Mouse (Mus musculus) hindbrain, embryonic 10.5 days (tissue): ENCODE data around the gene Bricd5. TPM values are rescaled to one million over a fixed set of nuclear protein-coding genes. Genes with fewer than 3 reads are reported as not detected.
"Not testable (repeated sequence)": the region's sequence is repeated elsewhere in the genome, so short reads cannot be mapped to it uniquely, and the experiment has no call there.

Experiments
- DNase-seq: peaks from one replicate; pipeline ENCODE4 v3.0.0-alpha.2; 2017; ENCODE audit warnings: low spot score
- H3K27ac ChIP-seq: fragments of 300-500 bp; sonication (generic); 2 replicates; pipeline ENCODE4 v1.5.1; 2016; ENCODE audit warnings: mild to moderate bottlenecking, moderate library complexity
- H3K27me3 ChIP-seq: fragments of 300-500 bp; sonication (generic); 2 replicates; pipeline ENCODE4 v1.6.1; 2016; ENCODE audit warnings: mild to moderate bottlenecking; ENCODE audit not compliant: poor library complexity, insufficient read depth, severe bottlenecking
- H3K36me3 ChIP-seq: fragments of 300-500 bp; sonication (generic); 2 replicates; pipeline ENCODE4 v1.6.1; 2016; ENCODE audit warnings: mild to moderate bottlenecking, moderate library complexity
- H3K4me1 ChIP-seq: fragments of 300-500 bp; sonication (generic); replicated peaks from 2 replicates; pipeline ENCODE4 v1.6.1; 2016; ENCODE audit warnings: mild to moderate bottlenecking
- H3K4me3 ChIP-seq: fragments of 300-500 bp; sonication (generic); 2 replicates; pipeline ENCODE4 v1.5.1; 2016; ENCODE audit warnings: mild to moderate bottlenecking, moderate library complexity
- H3K9me3 ChIP-seq: fragments of 300-500 bp; sonication (generic); 2 replicates; pipeline ENCODE4 v1.6.1; 2016; ENCODE audit warnings: mild to moderate bottlenecking, moderate library complexity
- WGBS: fragments of 180-500 bp; shearing (Covaris S2); methylation state at CpG from one replicate; pipeline ENCODE4 v1.1.7; 2016; 5-methylcytosine and 5-hydroxymethylcytosine counted together
- polyA plus RNA-seq: library from polyadenylated mRNA; unstranded; fragments of >200 nt; fragmentation: Nextera tagmentation; extraction: Ambion mirVana; gene quantifications from 2 replicates; pipeline ENCODE4 v1.2.1, GENCODE M21; 2016

The Bricd5 gene
- 0.61 and 2.5 TPM in 2 replicates for polyA plus RNA-seq

- H3K27ac ChIP-seq = peak within 1 kb of the TSS; percentile 66
- DNase-seq = peak; percentile 17
- 78% methylated on average over 6 of the region's 6 CpGs for WGBS
- H3K4me3 ChIP-seq = peak within 1 kb of the TSS; percentile 96
- H3K4me1 ChIP-seq = peaks cover 50% of the 10 kb centered on the region
- no peaks in the 10 kb centered on the region for H3K27me3 ChIP-seq
- H3K9me3 ChIP-seq = no peaks in the 10 kb centered on the region
- H3K36me3 ChIP-seq = peaks cover 59% of the 10 kb centered on the region
These were observed at the start of gene Bricd5 for GRCm38 (mm10) chr17:24473612-24474275. Gene Bricd5 (plus strand): TSS chr17:24473884.

- H3K36me3 ChIP-seq = peaks cover 69% of the 10 kb centered on the region
- H3K27ac ChIP-seq = no peak overlapping the region
- H3K4me3 ChIP-seq = no peak overlapping the region
- H3K4me1 ChIP-seq = peaks cover 16% of the 10 kb centered on the region
- WGBS = 92% methylated on average over 5 of the region's 5 CpGs
- DNase-seq = no peak
- no peaks in the 10 kb centered on the region for H3K9me3 ChIP-seq
- no peaks in the 10 kb centered on the region for H3K27me3 ChIP-seq
These were observed 49.2 kb upstream of the Bricd5 start for GRCm38 (mm10) chr17:24424489-24424888.

DNA sequence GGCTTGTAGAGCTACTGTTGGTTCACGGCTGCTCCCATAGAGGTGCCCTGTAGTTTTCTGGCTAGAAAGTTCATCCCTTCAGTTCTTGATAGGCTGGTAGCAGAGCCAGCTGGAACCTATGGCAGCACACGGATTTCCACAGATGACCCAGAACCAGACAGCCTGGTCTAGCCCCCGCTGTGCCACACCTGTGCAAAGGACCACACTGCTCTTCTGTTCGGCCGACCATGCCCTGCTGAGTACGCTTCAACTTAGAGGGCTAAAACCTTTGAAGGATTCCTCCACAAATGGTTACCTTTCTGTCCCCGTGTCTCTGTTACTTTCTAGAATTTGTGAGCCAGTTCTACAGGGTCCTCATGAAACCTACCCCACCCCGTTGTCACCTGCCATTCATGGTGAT is 48.4 kb upstream of the Bricd5 start:
- peaks cover 16% of the 10 kb centered on the region for H3K4me1 ChIP-seq
- not testable (repeated sequence) for H3K27ac ChIP-seq, DNase-seq, H3K4me3 ChIP-seq, H3K27me3 ChIP-seq, H3K9me3 ChIP-seq
- peaks cover 65% of the 10 kb centered on the region for H3K36me3 ChIP-seq
- WGBS = 92% methylated on average over 6 of the region's 8 CpGs

GRCm38 (mm10) chr17:24425905-24426304 is 47.8 kb upstream of the Bricd5 start:
- no peaks in the 10 kb centered on the region for H3K27me3 ChIP-seq
- H3K36me3 ChIP-seq = peaks cover 65% of the 10 kb centered on the region
- DNase-seq = no peak
- H3K4me3 ChIP-seq = 0 out of 2 replicates have a peak overlapping the region, but pooled peaks have one; percentile 77
- WGBS = 89% methylated on average over 7 of the region's 7 CpGs
- no peak overlapping the region for H3K27ac ChIP-seq
- peaks cover 16% of the 10 kb centered on the region for H3K4me1 ChIP-seq
- no peaks in the 10 kb centered on the region for H3K9me3 ChIP-seq

DNA sequence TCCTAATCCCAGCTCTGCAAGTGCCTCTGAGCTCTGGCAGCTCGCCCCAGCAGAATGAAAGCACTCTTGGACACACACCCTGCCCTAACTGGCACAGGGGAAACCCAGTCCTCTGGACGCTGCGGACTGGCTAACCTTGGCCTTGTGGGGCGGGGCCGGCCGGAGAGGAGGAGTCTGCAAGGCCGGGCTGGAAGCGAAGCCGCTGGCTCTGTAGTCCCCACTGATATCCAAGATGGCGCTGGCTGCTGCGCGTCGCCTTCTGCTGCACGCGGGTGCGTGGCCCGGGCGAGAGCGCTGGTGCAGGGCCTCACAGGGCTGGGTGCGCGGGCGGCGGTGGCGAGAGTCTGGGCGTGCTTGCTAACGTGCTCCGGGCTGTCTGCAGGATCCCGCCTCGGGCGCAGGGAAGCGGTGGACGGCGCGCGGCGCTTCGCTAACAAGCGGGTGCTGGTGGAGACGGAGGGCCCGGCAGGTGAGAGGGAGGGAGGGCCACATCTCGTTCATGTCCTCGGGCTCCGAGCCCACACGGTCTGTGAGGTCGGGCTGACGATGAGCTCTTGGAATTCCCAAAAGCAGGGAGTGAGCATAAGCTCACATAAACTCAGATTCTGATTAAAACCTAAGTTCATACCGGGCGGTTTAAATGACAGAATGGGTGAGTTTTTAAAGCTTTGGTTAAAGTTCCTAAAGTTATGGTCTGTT is 47.1 kb upstream of the Bricd5 start, which contains the start of gene Eci1:
TSS of gene Eci1 (plus strand) at position 171 of the 699 bp plus-strand sequence.
- peak; percentile 95 for DNase-seq
- H3K27ac ChIP-seq = peak within 1 kb of the TSS; percentile 96
- H3K27me3 ChIP-seq = no peaks in the 10 kb centered on the region
- H3K4me1 ChIP-seq = peaks cover 16% of the 10 kb centered on the region
- no peaks in the 10 kb centered on the region for H3K9me3 ChIP-seq
- H3K4me3 ChIP-seq = peak within 1 kb of the TSS; percentile 77
- WGBS = under 1% methylated on average over 48 of the region's 48 CpGs
- peaks cover 60% of the 10 kb centered on the region for H3K36me3 ChIP-seq

GRCm38 (mm10) chr17:24427170-24427557 is 46.5 kb upstream of the Bricd5 start:
- no peaks in the 10 kb centered on the region for H3K9me3 ChIP-seq
- peak overlapping the region; percentile 77 for H3K4me3 ChIP-seq
- peak overlapping the region; percentile 96 for H3K27ac ChIP-seq
- peaks cover 16% of the 10 kb centered on the region for H3K4me1 ChIP-seq
- WGBS = 8% methylated on average over 8 of the region's 8 CpGs
- DNase-seq = peak; percentile 25
- no peaks in the 10 kb centered on the region for H3K27me3 ChIP-seq
- peaks cover 57% of the 10 kb centered on the region for H3K36me3 ChIP-seq

- H3K4me1 ChIP-seq = peaks cover 16% of the 10 kb centered on the region
- H3K27me3 ChIP-seq = no peaks in the 10 kb centered on the region
- 89% methylated on average over 14 of the region's 14 CpGs for WGBS
- no peak for DNase-seq
- H3K27ac ChIP-seq = no peak overlapping the region
- no peaks in the 10 kb centered on the region for H3K9me3 ChIP-seq
- peaks cover 53% of the 10 kb centered on the region for H3K36me3 ChIP-seq
- H3K4me3 ChIP-seq = no peak overlapping the region
These were observed 44.3 kb upstream of the Bricd5 start for GRCm38 (mm10) chr17:24429201-24429983.

GRCm38 (mm10) chr17:24437016-24437415 is 36.7 kb upstream of the Bricd5 start:
- no peak overlapping the region for H3K27ac ChIP-seq
- no peaks in the 10 kb centered on the region for H3K27me3 ChIP-seq
- peaks cover 94% of the 10 kb centered on the region for H3K36me3 ChIP-seq
- no peak overlapping the region for H3K4me3 ChIP-seq
- H3K9me3 ChIP-seq = no peaks in the 10 kb centered on the region
- peak; percentile 35 for DNase-seq
- H3K4me1 ChIP-seq = no peaks in the 10 kb centered on the region
- 79% methylated on average over 5 of the region's 5 CpGs for WGBS

- H3K27me3 ChIP-seq = no peaks in the 10 kb centered on the region
- no peak for DNase-seq
- H3K27ac ChIP-seq = no peak overlapping the region
- 95% methylated on average over 8 of the region's 8 CpGs for WGBS
- no peaks in the 10 kb centered on the region for H3K9me3 ChIP-seq
- H3K4me3 ChIP-seq = no peak overlapping the region
- no peaks in the 10 kb centered on the region for H3K4me1 ChIP-seq
- peaks cover 99% of the 10 kb centered on the region for H3K36me3 ChIP-seq
These were observed 33.3 kb upstream of the Bricd5 start for GRCm38 (mm10) chr17:24440377-24440776.

DNA sequence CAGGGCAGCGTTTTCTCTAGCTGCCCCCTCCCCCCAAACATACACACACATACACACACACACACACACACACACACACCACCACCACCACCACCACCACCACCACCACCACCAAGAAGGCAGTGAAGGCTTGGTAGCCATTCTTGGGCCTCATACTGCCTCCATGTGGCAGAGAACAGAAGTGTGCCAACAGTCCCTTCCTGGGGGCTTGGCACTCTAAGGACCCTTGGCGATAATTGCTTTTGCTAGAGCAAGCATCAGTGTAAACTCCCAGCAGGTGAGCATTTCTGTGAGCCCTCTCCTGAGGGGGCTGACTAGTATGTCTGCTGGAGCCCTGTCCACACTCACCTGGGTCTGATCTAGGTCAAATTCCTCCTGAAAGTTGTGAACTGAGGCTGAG is 32.5 kb upstream of the Bricd5 start:
- 49% methylated on average over 2 of the region's 2 CpGs for WGBS
- Histone ChIP-seq H3K27ac (no peak overlapping the region), H3K4me3 (no peak overlapping the region), H3K9me3 (no peaks in the 10 kb centered on the region), H3K36me3 (peaks cover 99% of the 10 kb centered on the region), H3K4me1 (no peaks in the 10 kb centered on the region), H3K27me3 (no peaks in the 10 kb centered on the region)
- no peak for DNase-seq

- H3K4me3 ChIP-seq = no peak overlapping the region
- 95% methylated on average over 14 of the region's 14 CpGs for WGBS
- H3K4me1 ChIP-seq = no peaks in the 10 kb centered on the region
- no peak overlapping the region for H3K27ac ChIP-seq
- peaks cover 99% of the 10 kb centered on the region for H3K36me3 ChIP-seq
- no peaks in the 10 kb centered on the region for H3K27me3 ChIP-seq
- H3K9me3 ChIP-seq = no peaks in the 10 kb centered on the region
- no peak for DNase-seq
These were observed 31.6 kb upstream of the Bricd5 start for GRCm38 (mm10) chr17:24442107-24442506.

DNA sequence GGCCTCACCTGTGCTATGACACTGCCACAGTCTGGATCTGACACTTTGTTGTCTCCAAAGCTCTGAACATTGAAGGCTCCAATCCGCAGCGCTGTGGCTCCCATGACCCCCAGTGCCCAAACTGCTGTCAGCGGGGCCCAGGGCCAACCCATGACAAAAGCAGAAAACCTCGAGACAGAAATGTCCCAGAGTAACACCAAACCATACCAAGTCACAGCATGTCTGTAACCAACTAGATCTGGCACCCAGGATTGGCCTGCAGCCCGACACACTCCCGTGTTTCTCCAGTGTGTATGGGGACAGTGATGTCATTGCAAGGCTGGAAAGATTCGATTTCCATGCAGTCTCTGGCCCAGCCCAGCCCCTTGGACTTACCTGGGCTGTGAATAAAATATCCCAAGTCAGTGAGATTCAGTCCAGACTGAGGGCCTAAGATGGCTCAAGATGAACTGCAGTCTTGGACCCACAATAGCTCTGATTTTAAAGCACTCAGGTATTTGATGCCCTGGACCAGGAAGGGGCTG is 31.0 kb upstream of the Bricd5 start, which contains the start of gene Dnase1l2:
TSS of gene Dnase1l2 (minus strand) at position 474 of the 524 bp plus-strand sequence.
- no peak within 1 kb of the TSS for H3K27ac ChIP-seq
- H3K36me3 ChIP-seq = peaks cover 99% of the 10 kb centered on the region
- no peaks in the 10 kb centered on the region for H3K4me1 ChIP-seq
- no peaks in the 10 kb centered on the region for H3K9me3 ChIP-seq
- H3K4me3 ChIP-seq = no peak within 1 kb of the TSS
- no peaks in the 10 kb centered on the region for H3K27me3 ChIP-seq
- 86% methylated on average over 7 of the region's 7 CpGs for WGBS
- DNase-seq = no peak
